Mouse (Mus musculus) thymus, postnatal 14 days (tissue): ENCODE measurements around the gene Fam189a2.

Experiments used
- DNase-seq: peaks from one replicate; pipeline ENCODE4 v3.0.0; 2021

Fam189a2 gene

GRCm38 (mm10) chr19:24024667-24025066 is 6.2 kb downstream of the Fam189a2 start:
- no peak for DNase-seq

GRCm38 (mm10) chr19:24024131-24024530 is 6.7 kb downstream of the Fam189a2 start:
- DNase-seq = no peak

GRCm38 (mm10) chr19:24023351-24023750 is 7.5 kb downstream of the Fam189a2 start:
- DNase-seq = no peak

- DNase-seq = no peak
These were observed 8.0 kb downstream of the Fam189a2 start for GRCm38 (mm10) chr19:24022771-24023170.

- no peak for DNase-seq
These were observed 8.5 kb downstream of the Fam189a2 start for GRCm38 (mm10) chr19:24022301-24022700.

- DNase-seq = no peak
These were observed 10.1 kb downstream of the Fam189a2 start for GRCm38 (mm10) chr19:24020736-24021135.

GRCm38 (mm10) chr19:24019609-24020008 is 11.2 kb downstream of the Fam189a2 start:
- no peak for DNase-seq

GRCm38 (mm10) chr19:24018396-24018795 is 12.4 kb downstream of the Fam189a2 start:
- DNase-seq = no peak

GRCm38 (mm10) chr19:24017892-24018291 is 12.9 kb downstream of the Fam189a2 start:
- no peak for DNase-seq

GRCm38 (mm10) chr19:24017427-24017826 is 13.4 kb downstream of the Fam189a2 start:
- DNase-seq = no peak

GRCm38 (mm10) chr19:24016706-24017386 is 14.0 kb downstream of the Fam189a2 start:
- no peak for DNase-seq

- DNase-seq = no peak
These were observed 17.6 kb downstream of the Fam189a2 start for GRCm38 (mm10) chr19:24013241-24013640.

- no peak for DNase-seq
These were observed 18.3 kb downstream of the Fam189a2 start for GRCm38 (mm10) chr19:24012479-24012878.

- DNase-seq = no peak
These were observed 23.0 kb downstream of the Fam189a2 start for GRCm38 (mm10) chr19:24007638-24008360.

GRCm38 (mm10) chr19:24007002-24007637 is 23.7 kb downstream of the Fam189a2 start:
- no peak for DNase-seq

GRCm38 (mm10) chr19:23995766-23996399 is 34.9 kb downstream of the Fam189a2 start:
- DNase-seq = no peak

GRCm38 (mm10) chr19:23988166-23988565 is 42.7 kb downstream of the Fam189a2 start:
- DNase-seq = no peak

- DNase-seq = no peak
These were observed 43.5 kb downstream of the Fam189a2 start for GRCm38 (mm10) chr19:23987291-23987690.

GRCm38 (mm10) chr19:23984186-23984585 is 46.6 kb downstream of the Fam189a2 start:
- no peak for DNase-seq

- no peak for DNase-seq
These were observed 50.2 kb downstream of the Fam189a2 start for GRCm38 (mm10) chr19:23980598-23980997.

GRCm38 (mm10) chr19:23977901-23978443 is 52.8 kb downstream of the Fam189a2 start:
- DNase-seq = no peak

GRCm38 (mm10) chr19:23972881-23973649 is 57.8 kb downstream of the Fam189a2 start:
- no peak for DNase-seq
